Mouse (Mus musculus) kidney, adult 2 months (tissue): ENCODE measurements around the gene Slc30a10.

Experiments
- CTCF ChIP-seq: fragments of 200-500 bp; conservative IDR thresholded peaks from 2 replicates; pipeline ENCODE4 v1.5.1; 2011; ENCODE audit warnings: low read depth, mild to moderate bottlenecking, control low read depth, low read length, moderate library complexity, mixed read lengths; ENCODE audit not compliant: insufficient read depth, insufficient read length
- POLR2A ChIP-seq: fragments of 200-500 bp; IDR thresholded peaks from one replicate; pipeline ENCODE4 v1.6.1; 2011; ENCODE audit warnings: low read depth, low read length, control low read depth

GRCm38 (mm10) chr1:185456327-185456726 is 1.7 kb downstream of the Slc30a10 start:
- TF ChIP-seq POLR2A (no peak), CTCF (no peak)
